In the genomic region with DNA sequence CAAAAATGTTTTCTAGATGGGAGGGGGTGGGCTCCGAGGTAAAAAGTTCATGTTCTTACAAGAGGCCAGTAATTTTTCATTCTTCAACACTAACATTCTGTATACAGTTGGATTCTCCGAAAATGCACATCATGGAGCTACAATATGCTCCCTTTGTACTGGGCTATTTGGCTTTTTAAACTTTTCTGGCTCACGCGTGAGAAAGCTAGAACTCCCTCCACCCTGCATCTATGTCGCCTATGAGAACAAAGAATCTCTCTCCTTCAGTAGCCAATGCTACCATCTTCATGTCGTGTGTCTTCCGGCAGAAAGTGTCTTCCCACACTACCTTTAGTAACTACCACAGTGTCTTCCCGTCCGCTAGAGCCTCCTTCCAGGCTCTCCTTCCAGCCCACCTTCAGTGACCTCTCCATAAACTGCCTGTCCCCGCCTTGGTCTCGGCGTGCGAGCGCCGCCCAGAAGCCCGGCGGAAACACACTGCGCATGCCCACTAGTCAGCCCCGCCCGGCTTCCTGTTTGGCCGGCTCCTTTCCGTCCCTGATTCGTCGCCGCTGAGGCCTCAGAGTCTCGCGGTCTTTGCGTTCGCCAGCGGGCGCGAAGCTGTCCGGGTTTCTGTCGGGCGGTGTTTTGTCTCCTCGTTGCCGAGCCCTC, we compare ENCODE assay signal across 8 mouse cellular contexts. TPM values are rescaled to one million over a fixed set of nuclear protein-coding genes. Genes with fewer than 3 reads are reported as not detected.
DNase-seq lines count a peak whose midpoint lies in the region; ATAC-seq lines count a peak whose summit lies in the region.

Gene Lsm8 (plus strand): TSS at position 529 of the 651 bp plus-strand sequence.

- DNase-seq in adipocyte (ENCODE audit: low spot score) = peak; percentile 99
- DNase-seq in embryo, embryonic 10 days (ENCODE audit: low spot score) = peak; percentile 97
- DNase-seq in gastrocnemius, postnatal 10 days = peak; percentile 98
- DNase-seq in induced T-regulatory cell, adult 2 months (ENCODE audit: low read depth) = peak; percentile 98
- DNase-seq in left cerebral cortex, adult 9 months (ENCODE audit: low spot score in 2 of 2) = peak; percentile 88 to 96
- DNase-seq in right cerebral cortex, postnatal 14 days = peak; percentile 97
- DNase-seq in urinary bladder, postnatal 36 days (ENCODE audit: low spot score in 2 of 2) = peak; percentile 96 to 98

- ATAC-seq in megakaryocyte progenitor cell, adult 5-6 weeks (replicated peaks; ENCODE audit: poor library complexity) = peak; percentile 97

RNA-seq across cellular contexts. Expression of gene Lsm8, which starts in this region (rescaled TPM):
- total RNA-seq in gastrocnemius, postnatal 10 days (2021) = 10 to 100 TPM; 20.0 to 20.8 TPM
- 104 and 106 TPM in 2 replicates for total RNA-seq in megakaryocyte progenitor cell, adult 5-6 weeks (2015)
- 114 and 127 TPM in 2 replicates for total RNA-seq in megakaryocyte progenitor cell, adult 5-6 weeks (2017)

Comparison
In these comparisons a context has a peak if more than half of its experiments do, and no peak if none do; other contexts are left out.
1. Peak in every context shown above with its lines: DNase-seq and ATAC-seq.
2. RNA of gene Lsm8 (total RNA-seq): 104 to 127 TPM in megakaryocyte progenitor cell, adult 5-6 weeks; 20.0 to 20.8 TPM in gastrocnemius, postnatal 10 days; every median in the first group is over 4 times any median in the second.